Mouse (Mus musculus): ENCODE data around the gene Prr27. TPM values are rescaled to one million over a fixed set of nuclear protein-coding genes. Genes with fewer than 3 reads are reported as not detected.

The Prr27 gene
- polyA plus RNA-seq, 1 experiment from 2014 or later, result not detected

Other genes starting within 250 kb of the Prr27 start
- not detected in 2 replicates for gene Sult1e1, start 234.1 kb upstream of the Prr27 start, polyA plus RNA-seq (2015; fragmentation: Nextera tagmentation; extraction: Ambion mirVana)
- gene Csn1s1, start 159.5 kb upstream of the Prr27 start, polyA plus RNA-seq (2015; fragmentation: Nextera tagmentation; extraction: Ambion mirVana), result not detected in 2 replicates
- gene Csn2, start 126.1 kb upstream of the Prr27 start, polyA plus RNA-seq (2015; fragmentation: Nextera tagmentation; extraction: Ambion mirVana), result 0.33 TPM in 1 of 2 replicates, not detected in the other
- gene Csn1s2a, start 51.1 kb upstream of the Prr27 start, polyA plus RNA-seq (2015; fragmentation: Nextera tagmentation; extraction: Ambion mirVana), result not detected in 2 replicates
- not detected in 2 replicates for gene Csn1s2b, start 17.6 kb upstream of the Prr27 start, polyA plus RNA-seq (2015; fragmentation: Nextera tagmentation; extraction: Ambion mirVana)
- gene Odam, start 59.3 kb downstream of the Prr27 start, polyA plus RNA-seq (2015; fragmentation: Nextera tagmentation; extraction: Ambion mirVana), result not detected in 2 replicates
- not detected in 2 replicates for gene Csn3, start 99.9 kb downstream of the Prr27 start, polyA plus RNA-seq (2015; fragmentation: Nextera tagmentation; extraction: Ambion mirVana)
- gene 2310003L06Rik, start 143.8 kb downstream of the Prr27 start, polyA plus RNA-seq (2015; fragmentation: Nextera tagmentation; extraction: Ambion mirVana), result not detected in 2 replicates
- gene Gm28434, start 143.8 kb downstream of the Prr27 start, polyA plus RNA-seq (2015; fragmentation: Nextera tagmentation; extraction: Ambion mirVana), result not detected in 2 replicates
- gene Cabs1, start 153.8 kb downstream of the Prr27 start, polyA plus RNA-seq (2015; fragmentation: Nextera tagmentation; extraction: Ambion mirVana), result not detected in 2 replicates
- not detected in 2 replicates for gene Smr3a, start 176.9 kb downstream of the Prr27 start, polyA plus RNA-seq (2015; fragmentation: Nextera tagmentation; extraction: Ambion mirVana)

Measured in lung, embryonic 16.5 days (tissue).